Mouse (Mus musculus): ENCODE data around the gene Asdurf.

- TF ChIP-seq EP300 (IDR thresholded peaks at IDR 0.05; ENCODE audit: insufficient read depth, low read depth, low read length) (no peak), POLR2A (IDR thresholded peaks at IDR 0.05; ENCODE audit: insufficient read depth, low read depth, low read length) (no peak)
Observed at GRCm38 (mm10) chr1:53358988-53359387, 6.6 kb upstream of the Asdurf start.
